Mouse (Mus musculus): ENCODE results near the gene Paqr8. TPM values are rescaled to one million over a fixed set of nuclear protein-coding genes. Genes with fewer than 3 reads are reported as not detected.
"Not testable (repeated sequence)": the region's sequence is repeated elsewhere in the genome, so short reads cannot be mapped to it uniquely, and the experiment has no call there.

The Paqr8 gene
- polyA plus RNA-seq, 1 experiment from 2014 or later, result 12.1 TPM

DNA sequence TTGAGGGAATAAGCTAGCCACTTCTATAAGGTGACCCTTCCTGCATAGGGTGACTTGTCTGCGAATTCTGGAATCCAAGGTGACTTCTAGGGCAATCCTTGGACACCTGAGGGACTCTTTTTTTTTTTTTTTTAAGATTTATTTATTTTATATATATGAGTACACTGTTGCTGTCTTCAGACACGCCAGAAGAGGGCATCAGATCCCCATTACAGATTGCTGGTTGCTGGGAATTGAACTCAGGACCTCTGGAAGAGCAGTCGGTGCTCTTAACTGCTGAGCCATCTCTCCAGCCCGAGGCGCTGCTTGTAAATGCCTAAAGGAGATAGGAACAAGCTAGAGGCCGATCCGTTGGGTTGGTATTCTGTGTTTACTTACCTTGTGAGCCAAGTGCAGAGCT is 34.9 kb downstream of the Paqr8 start:
- H3K4me3 ChIP-seq (ENCODE audit: low read depth, low read length); DNase-seq (ENCODE audit: low spot score); H3K4me1 ChIP-seq (replicated peaks; ENCODE audit: control insufficient read depth, insufficient read depth); H3K9me3 ChIP-seq (ENCODE audit: control insufficient read depth, low read length); ATAC-seq (ENCODE audit: low FRiP score, low TSS enrichment); H3K9ac ChIP-seq (ENCODE audit: low read length); H3K27me3 ChIP-seq (ENCODE audit: control insufficient read depth, insufficient read depth, low read length); H3K4me2 ChIP-seq (replicated peaks; ENCODE audit: low read depth); H3K27ac ChIP-seq (replicated peaks); H3K36me3 ChIP-seq (ENCODE audit: control insufficient read depth, insufficient read depth, low read length): not testable (repeated sequence)
- 0 out of 2 replicates have a peak, but pooled peaks have one; percentile 3 for TF ChIP-seq CTCF (IDR thresholded peaks at IDR 0.05; ENCODE audit: low read depth)
- 79% methylated on average over 7 of the region's 7 CpGs for WGBS

DNA sequence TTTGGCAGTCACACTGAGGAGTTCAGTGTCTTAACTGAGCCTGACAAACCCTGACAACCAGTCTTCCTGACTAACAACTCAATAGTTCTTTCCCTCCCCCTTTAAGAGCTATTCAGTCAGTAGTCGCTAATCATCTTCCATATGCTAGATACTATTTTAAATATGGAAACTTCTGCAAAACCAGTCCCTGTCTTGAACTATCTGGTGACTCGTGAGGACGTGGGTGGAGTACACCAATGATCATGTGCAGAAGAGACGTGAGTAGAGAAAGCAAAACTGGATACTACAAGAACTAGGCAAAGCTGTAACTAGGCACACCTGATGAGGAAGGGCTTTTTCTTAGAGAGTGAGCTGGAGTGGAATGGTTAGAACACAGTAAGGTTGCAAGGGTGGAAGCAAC is 35.5 kb downstream of the Paqr8 start:
- ATAC-seq (ENCODE audit: low FRiP score, low TSS enrichment), result no peak
- H3K36me3 ChIP-seq (ENCODE audit: control insufficient read depth, insufficient read depth, low read length), result no peaks in the 10 kb centered on the region
- H3K4me1 ChIP-seq (replicated peaks; ENCODE audit: control insufficient read depth, insufficient read depth), result no peaks in the 10 kb centered on the region; the same call in 1 of the 2 replicates
- TF ChIP-seq EP300 (optimal IDR thresholded peaks at IDR 0.05) (no peak), CTCF (IDR thresholded peaks at IDR 0.05; ENCODE audit: low read depth) (no peak)
- H3K27ac ChIP-seq (replicated peaks), result no peak overlapping the region
- H3K4me2 ChIP-seq (replicated peaks; ENCODE audit: low read depth), result no peak overlapping the region
- H3K9ac ChIP-seq (ENCODE audit: low read length), result no peak overlapping the region
- H3K4me3 ChIP-seq (ENCODE audit: low read depth, low read length), result no peak overlapping the region
- H3K9me3 ChIP-seq (ENCODE audit: control insufficient read depth, low read length), result no peaks in the 10 kb centered on the region
- 85% methylated on average over 4 of the region's 4 CpGs for WGBS
- no peaks in the 10 kb centered on the region for H3K27me3 ChIP-seq (ENCODE audit: control insufficient read depth, insufficient read depth, low read length)
- no peak for DNase-seq (ENCODE audit: low spot score)

DNA sequence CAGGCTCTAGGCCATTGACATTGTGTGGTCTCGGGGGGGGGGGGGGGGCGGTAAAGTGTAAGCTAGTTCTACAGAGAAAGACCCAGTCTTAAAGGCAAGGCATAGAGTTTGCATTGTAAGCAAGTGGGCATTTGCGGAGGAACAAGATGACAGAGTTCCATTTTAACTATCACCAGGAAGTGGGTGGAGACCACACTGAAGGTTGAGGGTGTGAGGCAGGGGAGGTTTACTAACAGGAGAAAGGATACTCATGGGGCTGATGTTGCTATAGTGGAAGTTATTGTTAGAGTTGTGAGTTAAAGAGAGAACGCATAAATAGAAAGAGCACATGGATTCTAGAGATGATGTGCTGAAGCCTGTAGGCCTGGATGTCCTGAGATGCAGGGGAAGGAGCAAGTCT is 36.0 kb downstream of the Paqr8 start:
- WGBS, result 81% methylated on average over 4 of the region's 4 CpGs

GRCm38 (mm10) chr1:20928487-20928886 is 38.1 kb downstream of the Paqr8 start:
- Histone ChIP-seq H3K36me3 (ENCODE audit: control insufficient read depth, insufficient read depth, low read length) (no peaks in the 10 kb centered on the region), H3K27ac (replicated peaks) (no peak overlapping the region), H3K4me1 (replicated peaks; ENCODE audit: control insufficient read depth, insufficient read depth) (no peaks in the 10 kb centered on the region), H3K9me3 (ENCODE audit: control insufficient read depth, low read length) (no peaks in the 10 kb centered on the region), H3K27me3 (ENCODE audit: control insufficient read depth, insufficient read depth, low read length) (no peaks in the 10 kb centered on the region), H3K4me3 (ENCODE audit: low read depth, low read length) (no peak overlapping the region), H3K9ac (ENCODE audit: low read length) (no peak overlapping the region), H3K4me2 (replicated peaks; ENCODE audit: low read depth) (no peak overlapping the region)
- ATAC-seq (ENCODE audit: low FRiP score, low TSS enrichment) (no peak), DNase-seq (ENCODE audit: low spot score) (no peak)
- TF ChIP-seq EP300 (optimal IDR thresholded peaks at IDR 0.05) (no peak), CTCF (IDR thresholded peaks at IDR 0.05; ENCODE audit: low read depth) (no peak)
- WGBS, result 82% methylated on average over 4 of the region's 4 CpGs

More for the DNA sequence above, 36.0 kb downstream of the Paqr8 start:
- no peak overlapping the region for H3K4me2 ChIP-seq (replicated peaks; ENCODE audit: low read depth)
- no peak overlapping the region for H3K4me3 ChIP-seq (ENCODE audit: low read depth, low read length)
- H3K4me1 ChIP-seq (replicated peaks; ENCODE audit: control insufficient read depth, insufficient read depth), result no peaks in the 10 kb centered on the region; the same call in 1 of the 2 replicates
- ATAC-seq (ENCODE audit: low FRiP score, low TSS enrichment) (no peak), DNase-seq (ENCODE audit: low spot score) (no peak)
- H3K9me3 ChIP-seq (ENCODE audit: control insufficient read depth, low read length), result no peaks in the 10 kb centered on the region
- no peak overlapping the region for H3K9ac ChIP-seq (ENCODE audit: low read length)
- TF ChIP-seq EP300 (optimal IDR thresholded peaks at IDR 0.05) (no peak), CTCF (IDR thresholded peaks at IDR 0.05; ENCODE audit: low read depth) (no peak)
- no peaks in the 10 kb centered on the region for H3K27me3 ChIP-seq (ENCODE audit: control insufficient read depth, insufficient read depth, low read length)
- no peak overlapping the region for H3K27ac ChIP-seq (replicated peaks)
- H3K36me3 ChIP-seq (ENCODE audit: control insufficient read depth, insufficient read depth, low read length), result no peaks in the 10 kb centered on the region

DNA sequence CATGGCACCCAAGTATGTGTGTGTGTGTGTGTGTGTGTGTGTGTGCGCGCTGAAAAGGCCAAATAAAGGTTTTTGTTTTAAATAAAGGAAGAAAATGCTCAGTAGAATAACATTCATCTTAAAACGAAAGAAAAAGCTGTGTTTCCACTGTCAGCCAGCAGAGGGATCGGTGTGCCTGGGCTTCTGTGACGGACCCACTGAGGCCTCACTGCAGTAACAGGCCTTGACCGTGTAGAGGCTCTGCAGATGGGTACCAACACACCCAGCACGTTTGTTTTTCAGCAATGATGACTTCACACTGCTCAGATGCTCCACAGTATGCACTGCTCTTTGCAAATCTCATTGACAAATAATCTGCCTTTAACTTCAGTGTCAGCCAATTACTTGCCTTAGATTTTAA is 43.1 kb downstream of the Paqr8 start:
- DNase-seq (ENCODE audit: low spot score), result peak; percentile 74
- no peaks in the 10 kb centered on the region for H3K4me1 ChIP-seq (replicated peaks; ENCODE audit: control insufficient read depth, insufficient read depth)
- no peaks in the 10 kb centered on the region; the same call in 1 of the 2 replicates for H3K36me3 ChIP-seq (ENCODE audit: control insufficient read depth, insufficient read depth, low read length)
- H3K27ac ChIP-seq (replicated peaks), result no peak overlapping the region
- peak; percentile 90 for ATAC-seq (ENCODE audit: low FRiP score, low TSS enrichment)
- H3K9ac ChIP-seq (ENCODE audit: low read length), result no peak overlapping the region
- H3K4me3 ChIP-seq (ENCODE audit: low read depth, low read length), result no peak overlapping the region
- no peaks in the 10 kb centered on the region for H3K27me3 ChIP-seq (ENCODE audit: control insufficient read depth, insufficient read depth, low read length)
- TF ChIP-seq EP300 (optimal IDR thresholded peaks at IDR 0.05), result no peak
- TF ChIP-seq CTCF (IDR thresholded peaks at IDR 0.05; ENCODE audit: low read depth), result peak; percentile 86
- H3K4me2 ChIP-seq (replicated peaks; ENCODE audit: low read depth), result no peak overlapping the region
- 20% methylated on average over 7 of the region's 7 CpGs for WGBS
- H3K9me3 ChIP-seq (ENCODE audit: control insufficient read depth, low read length), result no peaks in the 10 kb centered on the region

- no peak for DNase-seq (ENCODE audit: low spot score)
- no peak overlapping the region for H3K9ac ChIP-seq (ENCODE audit: low read length)
- ATAC-seq (ENCODE audit: low FRiP score, low TSS enrichment), result no peak
- H3K9me3 ChIP-seq (ENCODE audit: control insufficient read depth, low read length), result no peaks in the 10 kb centered on the region
- WGBS, result 76% methylated on average over 22 of the region's 22 CpGs
- H3K4me2 ChIP-seq (replicated peaks; ENCODE audit: low read depth), result no peak overlapping the region
- TF ChIP-seq EP300 (optimal IDR thresholded peaks at IDR 0.05) (no peak), CTCF (IDR thresholded peaks at IDR 0.05; ENCODE audit: low read depth) (no peak)
- no peak overlapping the region for H3K27ac ChIP-seq (replicated peaks)
- H3K4me3 ChIP-seq (ENCODE audit: low read depth, low read length), result no peak overlapping the region
- H3K4me1 ChIP-seq (replicated peaks; ENCODE audit: control insufficient read depth, insufficient read depth), result no peaks in the 10 kb centered on the region
- no peaks in the 10 kb centered on the region; the same call in 1 of the 2 replicates for H3K36me3 ChIP-seq (ENCODE audit: control insufficient read depth, insufficient read depth, low read length)
- no peaks in the 10 kb centered on the region for H3K27me3 ChIP-seq (ENCODE audit: control insufficient read depth, insufficient read depth, low read length)
Measured at GRCm38 (mm10) chr1:20935106-20935505, 44.7 kb downstream of the Paqr8 start.

Data from stomach, postnatal 0 days (tissue).